Mouse (Mus musculus) spleen, adult 2 months (tissue): ENCODE results near the gene Fam129a.

ENCODE experiments used
- CTCF ChIP-seq: fragments of 200-500 bp; IDR thresholded peaks from 2 replicates; pipeline ENCODE4 v1.5.1; 2011; ENCODE audit warnings: mild to moderate bottlenecking, inconsistent platforms; ENCODE audit not compliant: insufficient read depth, insufficient read length, insufficient replicate concordance; ENCODE audit errors: extremely low read depth
- POLR2A ChIP-seq: fragments of 200-500 bp; IDR thresholded peaks from 2 replicates; pipeline ENCODE4 v1.6.1; 2011; ENCODE audit warnings: low read depth, low read length, inconsistent platforms

DNA sequence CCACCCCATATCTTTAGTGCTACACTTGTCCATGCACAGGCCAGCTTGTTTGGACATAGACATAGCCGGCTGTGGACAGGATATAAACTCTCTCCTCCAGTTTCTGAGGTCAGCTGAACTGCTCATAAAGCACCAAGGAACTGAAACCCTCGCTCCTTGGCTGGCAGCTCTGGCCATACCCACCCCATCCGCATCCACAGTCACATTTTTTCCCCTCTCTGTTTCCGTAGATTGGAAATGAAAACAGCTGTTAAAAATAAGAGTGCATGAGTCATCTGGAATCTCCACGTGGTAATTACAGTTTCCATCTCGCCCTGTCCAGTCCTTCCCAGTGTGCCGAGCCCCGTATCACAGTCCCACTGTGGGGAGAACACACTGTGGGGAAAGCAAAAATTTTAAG lies 115.7 kb downstream of the Fam129a start:
- TF ChIP-seq CTCF (no peak), POLR2A (no peak)
